Mouse (Mus musculus): ENCODE measurements around the gene Mobp. TPM values are rescaled to one million over a fixed set of nuclear protein-coding genes. Genes with fewer than 3 reads are reported as not detected.
A peak's percentile ranks its signal among the peaks of the same experiment; 100 is the strongest.

The Mobp gene
- total RNA-seq, 1 experiment: 2.7 TPM

DNA sequence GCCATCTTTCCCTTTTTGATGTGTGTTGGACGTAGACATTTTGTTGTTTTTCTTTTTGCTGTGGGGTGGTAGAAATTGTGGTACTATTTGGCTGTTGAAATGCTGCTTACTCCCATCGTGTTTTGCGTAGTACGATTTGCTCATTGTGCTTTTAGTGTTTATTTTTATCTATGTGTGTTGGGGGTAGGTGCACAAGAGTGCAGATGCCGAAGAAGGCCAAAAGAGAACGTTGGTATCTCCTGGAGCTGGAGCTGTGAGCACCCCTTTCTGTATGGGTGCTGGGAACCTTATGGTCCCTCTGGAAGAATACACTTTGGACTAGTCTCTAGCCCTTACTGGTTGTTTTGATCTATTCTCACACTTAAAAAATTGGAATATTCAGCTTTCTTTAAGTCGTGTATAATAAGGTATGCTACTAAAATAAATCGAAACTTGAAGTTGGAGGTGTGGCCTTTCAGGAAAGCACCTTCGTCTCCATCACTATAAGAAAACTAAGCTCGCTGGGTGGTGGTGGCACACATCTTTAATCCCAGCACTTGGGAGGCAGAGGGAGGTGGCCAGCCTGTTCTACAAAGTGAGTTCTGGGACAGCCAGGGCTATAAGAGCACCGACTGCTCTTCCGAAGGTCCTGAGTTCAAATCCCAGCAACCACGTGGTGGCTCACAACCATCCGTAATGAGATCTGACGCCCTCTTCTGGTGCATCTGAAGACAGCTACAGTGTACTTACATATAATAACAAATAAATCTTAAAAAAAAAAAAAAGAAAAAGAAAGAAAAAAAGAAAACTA is 38.2 kb upstream of the Mobp start:
- H3K27ac ChIP-seq (ENCODE audit: insufficient read depth, low read depth, low read length, poor library complexity, severe bottlenecking): peak overlapping the region; percentile 4; the same call in 1 of the 2 replicates
- peaks cover 3% of the 10 kb centered on the region; the same call in 1 of the 2 replicates for H3K36me3 ChIP-seq (ENCODE audit: control insufficient read depth, insufficient read depth, low read length, poor library complexity, severe bottlenecking)
- DNase-seq (ENCODE audit: low read depth, low spot score): no peak
- peak overlapping the region; percentile 88 to 89 for H3K4me3 ChIP-seq (ENCODE audit: insufficient read depth in 1 of 2, low read depth in 1 of 2, low read length in 2 of 2, poor library complexity in 1 of 2, severe bottlenecking in 1 of 2)
- no peaks in the 10 kb centered on the region for H3K9me3 ChIP-seq (ENCODE audit: control insufficient read depth, insufficient read depth, low read depth, low read length)
- H3K9ac ChIP-seq (ENCODE audit: insufficient read depth, low read depth, low read length, poor library complexity, severe bottlenecking): peak overlapping the region; percentile 44; the same call in 1 of the 2 replicates
- no peak for TF ChIP-seq HCFC1 (IDR thresholded peaks at IDR 0.05; ENCODE audit: borderline replicate concordance, insufficient read depth, low read length)
- TF ChIP-seq MAFK (IDR thresholded peaks at IDR 0.05; ENCODE audit: insufficient read depth, low read depth, low read length): no peak
- in situ Hi-C loops (cut with MboI; ENCODE audit: low sequenced_read_pairs in 2 of 2, unreplicated experiment in 2 of 2): no loop called here
- peaks cover 3 to 12% of the 10 kb centered on the region in 2 experiments; a peak in 3 of 4 replicates for H3K4me1 ChIP-seq (ENCODE audit: control insufficient read depth in 2 of 2, insufficient read depth in 2 of 2, low read length in 2 of 2, poor library complexity in 1 of 2)

DNA sequence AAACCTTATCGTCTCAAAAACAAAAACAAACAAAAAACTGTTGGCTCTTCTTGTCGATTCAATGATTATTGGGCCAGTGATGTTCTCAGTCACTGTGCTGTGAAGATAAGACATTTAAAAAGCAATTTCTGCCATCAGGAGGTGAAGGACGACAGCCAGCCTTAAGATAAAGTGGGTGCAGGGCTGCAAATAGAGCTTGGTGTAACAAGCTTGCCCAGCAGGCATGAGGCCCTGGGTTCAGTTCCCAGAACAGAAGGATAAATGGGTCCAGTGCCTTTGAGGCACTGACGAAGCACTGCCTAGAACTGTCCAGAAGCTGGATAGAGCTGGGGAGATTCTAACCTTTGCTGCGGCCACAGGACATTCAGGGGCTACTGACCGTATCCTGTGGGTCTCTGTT is 37.0 kb upstream of the Mobp start:
- in situ Hi-C loops (cut with MboI; ENCODE audit: low sequenced_read_pairs in 2 of 2, unreplicated experiment in 2 of 2): no loop called here
- Histone ChIP-seq H3K9me3 (ENCODE audit: control insufficient read depth, insufficient read depth, low read depth, low read length) (no peaks in the 10 kb centered on the region), H3K4me1 (ENCODE audit: control insufficient read depth in 2 of 2, insufficient read depth in 2 of 2, low read length in 2 of 2, poor library complexity in 1 of 2) (peaks cover 3 to 14% of the 10 kb centered on the region in 2 experiments; a peak in 3 of 4 replicates), H3K27ac (ENCODE audit: insufficient read depth, low read depth, low read length, poor library complexity, severe bottlenecking) (no peak overlapping the region), H3K4me3 (ENCODE audit: insufficient read depth in 1 of 2, low read depth in 1 of 2, low read length in 2 of 2, poor library complexity in 1 of 2, severe bottlenecking in 1 of 2) (no peak overlapping the region), H3K36me3 (ENCODE audit: control insufficient read depth, insufficient read depth, low read length, poor library complexity, severe bottlenecking) (peaks cover 9% of the 10 kb centered on the region; the same call in 1 of the 2 replicates), H3K9ac (ENCODE audit: insufficient read depth, low read depth, low read length, poor library complexity, severe bottlenecking) (no peak overlapping the region)
- no peak for DNase-seq (ENCODE audit: low read depth, low spot score)
- no peak for TF ChIP-seq CHD2 (IDR thresholded peaks at IDR 0.05; ENCODE audit: low read depth, low read length)
- TF ChIP-seq MAFK (IDR thresholded peaks at IDR 0.05; ENCODE audit: insufficient read depth, low read depth, low read length): no peak
- TF ChIP-seq ZNF384 (IDR thresholded peaks at IDR 0.05; ENCODE audit: low read depth, low read length): no peak

DNA sequence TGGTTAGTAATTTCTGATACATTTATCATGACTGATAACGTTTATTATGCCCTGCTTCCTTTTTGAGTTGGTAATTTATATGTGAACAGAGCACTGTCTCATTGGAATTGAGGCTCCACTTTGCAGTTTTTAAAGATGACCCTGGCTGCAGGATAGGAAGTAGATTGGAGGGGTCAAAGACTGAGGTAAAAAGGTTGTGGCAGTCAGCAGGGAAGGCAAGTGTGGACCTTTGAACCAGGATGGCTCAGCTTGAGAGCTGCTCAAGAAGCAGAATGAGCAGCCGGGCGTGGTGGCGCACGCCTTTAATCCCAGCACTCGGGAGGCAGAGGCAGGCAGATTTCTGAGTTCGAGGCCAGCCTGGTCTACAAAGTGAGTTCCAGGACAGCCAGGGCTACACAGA is 36.1 kb upstream of the Mobp start:
- no peaks in the 10 kb centered on the region for H3K9me3 ChIP-seq (ENCODE audit: control insufficient read depth, insufficient read depth, low read depth, low read length)
- no peak for DNase-seq (ENCODE audit: low read depth, low spot score)
- peaks cover 3 to 14% of the 10 kb centered on the region in 2 experiments; a peak in 3 of 4 replicates for H3K4me1 ChIP-seq (ENCODE audit: control insufficient read depth in 2 of 2, insufficient read depth in 2 of 2, low read length in 2 of 2, poor library complexity in 1 of 2)
- TF ChIP-seq ZC3H11A (IDR thresholded peaks at IDR 0.05; ENCODE audit: borderline replicate concordance, low read depth, low read length) (no peak), ZNF384 (IDR thresholded peaks at IDR 0.05; ENCODE audit: low read depth, low read length) (no peak), HCFC1 (IDR thresholded peaks at IDR 0.05; ENCODE audit: borderline replicate concordance, insufficient read depth, low read length) (no peak), CHD2 (IDR thresholded peaks at IDR 0.05; ENCODE audit: low read depth, low read length) (no peak), MAFK (IDR thresholded peaks at IDR 0.05; ENCODE audit: insufficient read depth, low read depth, low read length) (no peak)
- peaks cover 17% of the 10 kb centered on the region; the same call in 1 of the 2 replicates for H3K36me3 ChIP-seq (ENCODE audit: control insufficient read depth, insufficient read depth, low read length, poor library complexity, severe bottlenecking)
- H3K4me3 ChIP-seq (ENCODE audit: insufficient read depth in 1 of 2, low read depth in 1 of 2, low read length in 2 of 2, poor library complexity in 1 of 2, severe bottlenecking in 1 of 2): no peak overlapping the region
- no peak overlapping the region for H3K9ac ChIP-seq (ENCODE audit: insufficient read depth, low read depth, low read length, poor library complexity, severe bottlenecking)
- no peak overlapping the region for H3K27ac ChIP-seq (ENCODE audit: insufficient read depth, low read depth, low read length, poor library complexity, severe bottlenecking)
- in situ Hi-C loops (cut with MboI; ENCODE audit: low sequenced_read_pairs in 2 of 2, unreplicated experiment in 2 of 2): no loop called here

GRCm38 (mm10) chr9:120114051-120114788 is 35.3 kb upstream of the Mobp start:
- Histone ChIP-seq H3K4me3 (ENCODE audit: insufficient read depth in 1 of 2, low read depth in 1 of 2, low read length in 2 of 2, poor library complexity in 1 of 2, severe bottlenecking in 1 of 2) (no peak overlapping the region), H3K9ac (ENCODE audit: insufficient read depth, low read depth, low read length, poor library complexity, severe bottlenecking) (no peak overlapping the region), H3K36me3 (ENCODE audit: control insufficient read depth, insufficient read depth, low read length, poor library complexity, severe bottlenecking) (peaks cover 19% of the 10 kb centered on the region; the same call in 1 of the 2 replicates), H3K4me1 (ENCODE audit: control insufficient read depth in 2 of 2, insufficient read depth in 2 of 2, low read length in 2 of 2, poor library complexity in 1 of 2) (peaks cover 3 to 16% of the 10 kb centered on the region in 2 experiments; a peak in 3 of 4 replicates), H3K27ac (ENCODE audit: insufficient read depth, low read depth, low read length, poor library complexity, severe bottlenecking) (no peak overlapping the region), H3K9me3 (ENCODE audit: control insufficient read depth, insufficient read depth, low read depth, low read length) (no peaks in the 10 kb centered on the region)
- DNase-seq (ENCODE audit: low read depth, low spot score): no peak
- TF ChIP-seq MAFK (IDR thresholded peaks at IDR 0.05; ENCODE audit: insufficient read depth, low read depth, low read length): no peak
- no peak for TF ChIP-seq HCFC1 (IDR thresholded peaks at IDR 0.05; ENCODE audit: borderline replicate concordance, insufficient read depth, low read length)
- no peak for TF ChIP-seq ZC3H11A (IDR thresholded peaks at IDR 0.05; ENCODE audit: borderline replicate concordance, low read depth, low read length)
- no peak for TF ChIP-seq CHD2 (IDR thresholded peaks at IDR 0.05; ENCODE audit: low read depth, low read length)
- TF ChIP-seq ZNF384 (IDR thresholded peaks at IDR 0.05; ENCODE audit: low read depth, low read length): no peak
- in situ Hi-C loops (cut with MboI; ENCODE audit: low sequenced_read_pairs in 2 of 2, unreplicated experiment in 2 of 2): no loop called here
